Comparison of ENCODE assay signal across 8 mouse cellular contexts in genomic region chr8:70353194-70353817, GRCm38 (mm10). TPM values are rescaled to one million over a fixed set of nuclear protein-coding genes. Genes with fewer than 3 reads are reported as not detected.
DNase-seq lines count a peak whose midpoint lies in the region; ATAC-seq and TF ChIP-seq lines count a peak whose summit lies in the region.

Gene Upf1 (minus strand): TSS chr8:70353278.

- under 1% methylated on average over 69 of the region's 69 CpGs for WGBS in cerebellum, adult 2 months
- under 1% methylated on average over 49 of the region's 69 CpGs for WGBS in forebrain, postnatal 0 days
- WGBS in lung, embryonic 15.5 days, result under 1% methylated on average over 57 of the region's 69 CpGs

- TF ChIP-seq POLR2A in MEL (IDR thresholded peaks at IDR 0.05; ENCODE audit: control insufficient read depth in 1 of 2, insufficient read depth in 1 of 2, low read depth in 1 of 2, low read length in 2 of 2, poor library complexity in 1 of 2), result peak; percentile 16 to 97
- TF ChIP-seq POLR2A in cerebellum, adult 2 months (IDR thresholded peaks at IDR 0.05; ENCODE audit: borderline replicate concordance, insufficient read depth, low read length), result peak; percentile 99

- H3K4me2 ChIP-seq in forebrain, postnatal 0 days (ENCODE audit: low read depth), result peak within 1 kb of the TSS; percentile 96
- H3K4me2 ChIP-seq in lung, embryonic 15.5 days, result peak within 1 kb of the TSS; percentile 95

- peak within 1 kb of the TSS; percentile 94 to 96 for H3K4me3 ChIP-seq in MEL (ENCODE audit: control insufficient read depth in 1 of 2, insufficient read depth in 1 of 2, low read depth in 2 of 2, low read length in 2 of 2)
- peak within 1 kb of the TSS; percentile 89 for H3K4me3 ChIP-seq in cerebellum, adult 2 months (replicated peaks; ENCODE audit: insufficient read depth, low read depth, low read length)
- H3K4me3 ChIP-seq in forebrain, postnatal 0 days (ENCODE audit: low read depth, low read length), result peak within 1 kb of the TSS; percentile 94
- peak within 1 kb of the TSS; percentile 89 for H3K4me3 ChIP-seq in lung, embryonic 15.5 days

- TF ChIP-seq CTCF in MEL (IDR thresholded peaks at IDR 0.05 in 2 of 3, conservative IDR thresholded peaks at IDR 0.05 in 1 of 3; ENCODE audit: control insufficient read depth in 1 of 3, insufficient read depth in 1 of 3, low read depth in 2 of 3, low read length in 3 of 3, poor library complexity in 1 of 3, severe bottlenecking in 1 of 3), result no peak
- no peak for TF ChIP-seq CTCF in cerebellum, adult 2 months (IDR thresholded peaks at IDR 0.05; ENCODE audit: borderline replicate concordance, insufficient read depth, low read depth, low read length)
- no peak for TF ChIP-seq CTCF in forebrain, postnatal 0 days (IDR thresholded peaks at IDR 0.05; ENCODE audit: low read depth)

- TF ChIP-seq RAD21 in MEL (IDR thresholded peaks at IDR 0.05; ENCODE audit: low read depth, low read length), result no peak

- H3K36me3 ChIP-seq in MEL (ENCODE audit: control insufficient read depth in 1 of 2, insufficient read depth in 2 of 2, low read length in 2 of 2), result peaks cover 6 to 38% of the 10 kb centered on the region in 2 experiments
- no peaks in the 10 kb centered on the region; the same call in 1 of the 2 replicates for H3K36me3 ChIP-seq in forebrain, postnatal 0 days (ENCODE audit: insufficient read depth)
- H3K36me3 ChIP-seq in lung, embryonic 15.5 days, result peaks cover 11% of the 10 kb centered on the region

- peak; percentile 99 for DNase-seq in MEL (ENCODE audit: low read depth, low spot score)
- DNase-seq in cerebellum, adult 2 months, result peak; percentile 100
- DNase-seq in forebrain, postnatal 0 days, result peak; percentile 100
- peak; percentile 100 for DNase-seq in heart, postnatal 4 days
- peak; percentile 98 to 99 for DNase-seq in layer of hippocampus, adult 8-10 months (ENCODE audit: low spot score in 2 of 2)
- DNase-seq in ovary, adult 18-20 months (ENCODE audit: low spot score), result peak; percentile 98
- peak; percentile 100 for DNase-seq in thymus, postnatal 0 days (ENCODE audit: low spot score)

- ATAC-seq in forebrain, postnatal 0 days, result peak; percentile 91
- peak; percentile 89 for ATAC-seq in lung, embryonic 15.5 days (ENCODE audit: borderline replicate concordance, extremely low read depth, low FRiP score, low TSS enrichment)

- H3K79me2 ChIP-seq in MEL (ENCODE audit: control insufficient read depth, insufficient read depth, low read length, poor library complexity), result peaks cover 48% of the 10 kb centered on the region

- TF ChIP-seq EP300 in MEL (IDR thresholded peaks at IDR 0.05; ENCODE audit: low read depth in 1 of 2, low read length in 2 of 2), result peak in 1 of 2 experiments; percentile 55; a peak in 2 of 4 replicates

- H3K27ac ChIP-seq in MEL (ENCODE audit: control insufficient read depth, low read depth, low read length), result peak within 1 kb of the TSS; percentile 84
- peak within 1 kb of the TSS; percentile 89 for H3K27ac ChIP-seq in cerebellum, adult 2 months (ENCODE audit: insufficient read depth, low read length)
- peak within 1 kb of the TSS; percentile 91 for H3K27ac ChIP-seq in forebrain, postnatal 0 days (ENCODE audit: low read depth, low read length)
- H3K27ac ChIP-seq in lung, embryonic 15.5 days, result peak within 1 kb of the TSS; percentile 94

- no peaks in the 10 kb centered on the region for H3K9me3 ChIP-seq in MEL (replicated peaks; ENCODE audit: insufficient read depth, low read length)
- no peaks in the 10 kb centered on the region for H3K9me3 ChIP-seq in forebrain, postnatal 0 days (ENCODE audit: low read length)
- H3K9me3 ChIP-seq in lung, embryonic 15.5 days, result no peaks in the 10 kb centered on the region

- H3K9ac ChIP-seq in MEL (ENCODE audit: control insufficient read depth, low read depth, low read length, poor library complexity, severe bottlenecking), result peak within 1 kb of the TSS; percentile 98
- peak within 1 kb of the TSS; percentile 91 for H3K9ac ChIP-seq in forebrain, postnatal 0 days
- H3K9ac ChIP-seq in lung, embryonic 15.5 days, result peak within 1 kb of the TSS; percentile 97

- H3K27me3 ChIP-seq in MEL (ENCODE audit: control insufficient read depth in 1 of 2, insufficient read depth in 2 of 2, low read length in 2 of 2), result no peaks in the 10 kb centered on the region
- H3K27me3 ChIP-seq in cerebellum, adult 2 months (ENCODE audit: control insufficient read depth, insufficient read depth, low read length), result no peaks in the 10 kb centered on the region
- no peaks in the 10 kb centered on the region for H3K27me3 ChIP-seq in forebrain, postnatal 0 days (ENCODE audit: insufficient read depth, low read length)
- no peaks in the 10 kb centered on the region for H3K27me3 ChIP-seq in lung, embryonic 15.5 days

- H3K4me1 ChIP-seq in MEL (ENCODE audit: control insufficient read depth in 1 of 2, insufficient read depth in 2 of 2, low read length in 2 of 2), result peaks cover 11 to 33% of the 10 kb centered on the region in 2 experiments
- peaks cover 31% of the 10 kb centered on the region for H3K4me1 ChIP-seq in cerebellum, adult 2 months (ENCODE audit: control insufficient read depth, insufficient read depth, low read length)
- peaks cover 19% of the 10 kb centered on the region for H3K4me1 ChIP-seq in forebrain, postnatal 0 days (ENCODE audit: insufficient read depth)
- H3K4me1 ChIP-seq in lung, embryonic 15.5 days, result peaks cover 43% of the 10 kb centered on the region

TF ChIP-seq in MEL, 35 proteins besides CTCF, POLR2A, EP300 and RAD21:
- TF ChIP-seq E2F4 (IDR thresholded peaks at IDR 0.05; ENCODE audit: borderline replicate concordance, low read depth, low read length), result no peak
- TF ChIP-seq POLR2AphosphoS2 (IDR thresholded peaks at IDR 0.05; ENCODE audit: low read length), result peak; percentile 96
- TF ChIP-seq ETS1 (IDR thresholded peaks at IDR 0.05; ENCODE audit: low read depth, low read length), result no peak
- TF ChIP-seq ZMIZ1 (IDR thresholded peaks at IDR 0.05; ENCODE audit: low read depth, low read length), result peak; percentile 84
- no peak for TF ChIP-seq ZKSCAN1 (IDR thresholded peaks at IDR 0.05; ENCODE audit: low read depth, low read length)
- peak; percentile 94 for TF ChIP-seq NELFE (IDR thresholded peaks at IDR 0.05; ENCODE audit: low read depth, low read length)
- no peak for TF ChIP-seq MYC (IDR thresholded peaks at IDR 0.05; ENCODE audit: low read depth, low read length)
- TF ChIP-seq POLR2AphosphoS5 (IDR thresholded peaks at IDR 0.05; ENCODE audit: borderline replicate concordance, low read depth, low read length), result no peak
- no peak for TF ChIP-seq ZNF384 (IDR thresholded peaks at IDR 0.05; ENCODE audit: low read depth, low read length)
- TF ChIP-seq TCF12 (IDR thresholded peaks at IDR 0.05; ENCODE audit: low read depth, low read length), result peak; percentile 65
- TF ChIP-seq ZC3H11A (IDR thresholded peaks at IDR 0.05; ENCODE audit: low read depth, low read length), result no peak
- no peak for TF ChIP-seq GABPA (IDR thresholded peaks at IDR 0.05; ENCODE audit: low read depth, low read length)
- TF ChIP-seq USF2 (IDR thresholded peaks at IDR 0.05; ENCODE audit: borderline replicate concordance in 1 of 2, insufficient read depth in 1 of 2, low read depth in 1 of 2, low read length in 2 of 2), result no peak
- no peak for TF ChIP-seq BHLHE40 (IDR thresholded peaks at IDR 0.05; ENCODE audit: borderline replicate concordance, low read depth, low read length)
- 0 out of 2 replicates have a peak, but pooled peaks have one; percentile 15 for TF ChIP-seq MAX (IDR thresholded peaks at IDR 0.05; ENCODE audit: low read length)
- TF ChIP-seq RCOR1 (IDR thresholded peaks at IDR 0.05; ENCODE audit: low read depth, low read length), result no peak
- peak; percentile 86 for TF ChIP-seq ELF1 (IDR thresholded peaks at IDR 0.05; ENCODE audit: low read depth, low read length)
- peak; percentile 79 for TF ChIP-seq HCFC1 (IDR thresholded peaks at IDR 0.05; ENCODE audit: low read depth, low read length)
- peak; percentile 69 for TF ChIP-seq MXI1 (IDR thresholded peaks at IDR 0.05; ENCODE audit: low read depth, low read length)
- peak; percentile 91 for TF ChIP-seq NRF1 (IDR thresholded peaks at IDR 0.05; ENCODE audit: insufficient read depth, low read depth, low read length, poor library complexity, severe bottlenecking)
- TF ChIP-seq MYB (IDR thresholded peaks at IDR 0.05; ENCODE audit: low read depth, low read length), result peak; percentile 83
- peak; percentile 63; the same call in 1 of the 2 replicates for TF ChIP-seq MAZ (IDR thresholded peaks at IDR 0.05; ENCODE audit: low read depth, low read length)
- peak; percentile 66 for TF ChIP-seq SIN3A (IDR thresholded peaks at IDR 0.05; ENCODE audit: low read length)
- TF ChIP-seq GATA1 (IDR thresholded peaks at IDR 0.05; ENCODE audit: low read depth, low read length), result no peak
- no peak for TF ChIP-seq MAFK (IDR thresholded peaks at IDR 0.05; ENCODE audit: borderline replicate concordance, low read depth, low read length)
- peak; percentile 60 for TF ChIP-seq TBP (IDR thresholded peaks at IDR 0.05; ENCODE audit: low read depth, low read length)
- TF ChIP-seq UBTF (IDR thresholded peaks at IDR 0.05; ENCODE audit: borderline replicate concordance, insufficient read depth, low read depth, low read length), result no peak; the same call in 1 of the 2 replicates
- 0 out of 2 replicates have a peak, but pooled peaks have one; percentile 4 for TF ChIP-seq USF1 (IDR thresholded peaks at IDR 0.05; ENCODE audit: low read depth, low read length)
TF ChIP-seq in MEL: peak in this region for 14.

RNA-seq across cellular contexts. Expression of gene Upf1, which starts in this region (rescaled TPM):
- total RNA-seq in MEL (2012; rRNA removed), result 55.4 and 56.3 TPM in 2 replicates
- 100 to 1,000 TPM in 1 of 2 experiments, 10 to 100 TPM in 1; 89.5 to 289 TPM for polyA plus RNA-seq in MEL (2012; ENCODE audit: insufficient read depth in 1 of 2, insufficient read length in 2 of 2, low read depth in 1 of 2, low replicate concordance in 2 of 2, missing spikeins in 1 of 2)
- 37.9 and 41.3 TPM in 2 replicates for polyA plus RNA-seq in cerebellum, adult 2 months (2012; rRNA removed)
- 28.1 and 38.7 TPM in 2 replicates for total RNA-seq in forebrain, postnatal 0 days (2014; rRNA removed)
- 7.1 and 9.0 TPM in 2 replicates for polyA plus RNA-seq in forebrain, postnatal 0 days (2015; fragmentation: Nextera tagmentation; extraction: Ambion mirVana)
- 10 to 100 TPM; 44.1 to 45.9 TPM for total RNA-seq in heart, postnatal 4 days (2021)
- total RNA-seq in layer of hippocampus, adult 8-10 months (2022), result 10 to 100 TPM; 57.9 to 73.1 (median 65.4) TPM
- 17.3 and 19.6 TPM in 2 replicates for polyA plus RNA-seq in lung, embryonic 15.5 days (2015; fragmentation: Nextera tagmentation; extraction: Ambion mirVana)
- polyA plus RNA-seq in thymus, postnatal 0 days (2015; fragmentation: Nextera tagmentation; extraction: Ambion mirVana), result 16.4 and 22.6 TPM in 2 replicates

Comparison
In these comparisons a context has a peak if more than half of its experiments do, and no peak if none do; other contexts are left out.
1. Peak in every context shown above with its lines: DNase-seq, ATAC-seq, H3K4me3 ChIP-seq and H3K27ac ChIP-seq.